Mouse (Mus musculus) bone marrow, adult 2 months (tissue): ENCODE measurements around the gene Marc1. TPM values are rescaled to one million over a fixed set of nuclear protein-coding genes. Genes with fewer than 3 reads are reported as not detected.

Experiments
- H3K27ac ChIP-seq: fragments of 200-500 bp; 2 replicates; pipeline ENCODE4 v1.5.1; 2012; ENCODE audit warnings: low read depth, mild to moderate bottlenecking, control low read depth, inconsistent platforms, low read length; ENCODE audit not compliant: control insufficient read depth, poor library complexity, insufficient read depth
- H3K4me1 ChIP-seq: fragments of 200-500 bp; 2 replicates; pipeline ENCODE4 v1.6.1; 2011; ENCODE audit warnings: low read length; ENCODE audit not compliant: control insufficient read depth, insufficient read depth
- H3K4me3 ChIP-seq: fragments of 200-500 bp; replicated peaks from 2 replicates; pipeline ENCODE3; 2011; ENCODE audit warnings: mild to moderate bottlenecking, low read depth, low read length, control low read depth; ENCODE audit not compliant: control insufficient read depth
- CTCF ChIP-seq: fragments of 200-500 bp; IDR thresholded peaks from 2 replicates; pipeline ENCODE4 v1.5.1; 2011; ENCODE audit warnings: low read length, control low read depth; ENCODE audit not compliant: control insufficient read depth, insufficient read depth
- POLR2A ChIP-seq: fragments of 200-500 bp; IDR thresholded peaks from 2 replicates; pipeline ENCODE4 v1.6.1; 2011; ENCODE audit warnings: low read depth, mild to moderate bottlenecking, control low read depth, low read length, borderline replicate concordance; ENCODE audit not compliant: control insufficient read depth
- WGBS: fragments of 180-500 bp; shearing (Covaris S2); methylation state at CpG from one replicate; pipeline ENCODE4 v1.1.7; 2018; 5-methylcytosine and 5-hydroxymethylcytosine counted together
- polyA plus RNA-seq: library from polyadenylated mRNA; stranded (reverse); fragments of >200 nt; gene quantifications from 2 replicates; pipeline ENCODE4 v1.2.4, GENCODE M21; 2011; ENCODE audit warnings: low replicate concordance; ENCODE audit not compliant: missing spikeins, insufficient read depth, insufficient read length

The Marc1 gene
- 2.3 and 5.9 TPM in 2 replicates for polyA plus RNA-seq

- H3K27ac ChIP-seq = no peak within 1 kb of the TSS; the same call in 1 of the 2 replicates
Observed at GRCm38 (mm10) chr1:184810780-184811575, at the start of gene Marc1. Marc1 (minus strand) TSS chr1:184811313.

GRCm38 (mm10) chr1:184860276-184860675, 49.2 kb upstream of the Marc1 start:
- H3K27ac ChIP-seq = no peak overlapping the region
- no peak overlapping the region for H3K4me3 ChIP-seq
- 71% methylated on average over 3 of the region's 3 CpGs for WGBS

More at GRCm38 (mm10) chr1:184810780-184811575, at the start of gene Marc1:
- H3K4me1 ChIP-seq = peaks cover 3% of the 10 kb centered on the region
- no peak within 1 kb of the TSS for H3K4me3 ChIP-seq
- WGBS = 34% methylated on average over 50 of the region's 52 CpGs
- no peak for TF ChIP-seq CTCF
- TF ChIP-seq POLR2A = no peak

GRCm38 (mm10) chr1:184858253-184858652, 47.1 kb upstream of the Marc1 start:
- H3K27ac ChIP-seq = no peak overlapping the region
- TF ChIP-seq CTCF (no peak), POLR2A (no peak)
- WGBS = 69% methylated on average over 1 of the region's 1 CpGs
- no peak overlapping the region for H3K4me3 ChIP-seq
- no peaks in the 10 kb centered on the region for H3K4me1 ChIP-seq

More at GRCm38 (mm10) chr1:184860276-184860675, 49.2 kb upstream of the Marc1 start:
- no peak for TF ChIP-seq POLR2A
- TF ChIP-seq CTCF = no peak
- no peaks in the 10 kb centered on the region for H3K4me1 ChIP-seq

- TF ChIP-seq CTCF = no peak
- TF ChIP-seq POLR2A = no peak
- WGBS = 78% methylated on average over 9 of the region's 9 CpGs
- Histone ChIP-seq H3K4me3 (no peak overlapping the region), H3K27ac (no peak overlapping the region), H3K4me1 (no peaks in the 10 kb centered on the region)
Observed at GRCm38 (mm10) chr1:184857216-184857615, 46.1 kb upstream of the Marc1 start.

- Histone ChIP-seq H3K4me1 (no peaks in the 10 kb centered on the region), H3K4me3 (no peak overlapping the region), H3K27ac (no peak overlapping the region)
- WGBS = 5% methylated on average over 3 of the region's 3 CpGs
- TF ChIP-seq POLR2A (no peak), CTCF (no peak)
Observed at GRCm38 (mm10) chr1:184853922-184854321, 42.8 kb upstream of the Marc1 start.

- Histone ChIP-seq H3K4me3 (no peak overlapping the region), H3K27ac (no peak overlapping the region), H3K4me1 (no peaks in the 10 kb centered on the region)
- WGBS = 4% methylated on average over 5 of the region's 5 CpGs
- TF ChIP-seq CTCF (peak; percentile 46; the same call in 1 of the 2 replicates), POLR2A (no peak)
Observed at GRCm38 (mm10) chr1:184853339-184853738, 42.2 kb upstream of the Marc1 start.

- peak overlapping the region; percentile 11 for H3K4me3 ChIP-seq
- no peaks in the 10 kb centered on the region for H3K4me1 ChIP-seq
- 5% methylated on average over 31 of the region's 31 CpGs for WGBS
- peak overlapping the region; percentile 3; the same call in 1 of the 2 replicates for H3K27ac ChIP-seq
- no peak for TF ChIP-seq POLR2A
- peak; percentile 54; the same call in 1 of the 2 replicates for TF ChIP-seq CTCF
Observed at GRCm38 (mm10) chr1:184851741-184852618, 40.9 kb upstream of the Marc1 start.

- 67% methylated on average over 7 of the region's 7 CpGs for WGBS
- Histone ChIP-seq H3K4me1 (no peaks in the 10 kb centered on the region), H3K4me3 (no peak overlapping the region), H3K27ac (no peak overlapping the region)
- TF ChIP-seq POLR2A (no peak), CTCF (no peak)
Observed at GRCm38 (mm10) chr1:184851166-184851565, 40.1 kb upstream of the Marc1 start.
